Mouse (Mus musculus) brain, embryonic 18.5 days (tissue): ENCODE measurements around the gene Atp8b2.
A peak's percentile ranks its signal among the peaks of the same experiment; 100 is the strongest.

Experiments used
- DNase-seq: peaks from one replicate; pipeline ENCODE4 v3.0.0-alpha.2; 2012; ENCODE audit warnings: low read depth, low spot score

Atp8b2 gene

GRCm38 (mm10) chr3:89959435-89959834 is 3.9 kb downstream of the Atp8b2 start:
- no peak for DNase-seq

- DNase-seq, result no peak
These were observed 5.4 kb downstream of the Atp8b2 start for GRCm38 (mm10) chr3:89957880-89958279.

- no peak for DNase-seq
These were observed 6.9 kb downstream of the Atp8b2 start for GRCm38 (mm10) chr3:89956177-89956971.

DNA sequence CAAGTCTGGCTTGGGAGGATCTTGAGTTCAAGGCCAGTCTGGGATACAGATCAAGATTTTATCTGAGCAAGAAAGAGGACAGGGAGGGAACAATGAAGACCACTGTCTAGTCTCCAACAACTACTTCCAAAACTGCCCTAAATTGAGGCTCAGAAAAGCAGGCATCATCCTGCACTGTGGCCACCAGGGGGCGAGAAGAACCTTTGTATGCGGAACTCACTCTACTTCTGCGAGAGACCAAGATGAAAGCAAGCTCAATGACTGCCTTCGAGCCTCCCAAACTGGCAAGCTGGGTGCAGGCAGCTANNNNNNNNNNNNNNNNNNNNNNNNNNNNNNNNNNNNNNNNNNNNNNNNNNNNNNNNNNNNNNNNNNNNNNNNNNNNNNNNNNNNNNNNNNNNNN is 9.9 kb downstream of the Atp8b2 start:
- DNase-seq, result no peak

DNA sequence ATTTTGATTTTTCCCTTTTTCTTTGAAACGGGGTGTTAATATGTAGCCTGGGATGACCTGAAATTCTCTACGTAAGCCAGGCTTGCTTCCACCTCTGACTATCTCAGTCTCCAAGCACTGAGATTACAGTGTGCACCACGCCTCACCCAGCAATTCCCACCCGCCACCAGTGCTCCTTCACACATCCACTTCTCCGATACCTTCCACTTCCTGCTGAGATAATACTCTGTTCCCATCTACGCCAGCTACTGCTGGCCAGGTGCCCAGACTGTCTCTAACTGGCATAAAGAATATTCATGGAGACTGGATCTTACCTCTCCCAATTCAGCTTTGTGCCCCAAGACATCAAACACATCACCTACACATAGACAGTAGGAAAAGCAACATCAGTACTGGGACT is 14.7 kb downstream of the Atp8b2 start:
- DNase-seq, result no peak

- no peak for DNase-seq
These were observed 15.3 kb downstream of the Atp8b2 start for GRCm38 (mm10) chr3:89948021-89948420.

DNA sequence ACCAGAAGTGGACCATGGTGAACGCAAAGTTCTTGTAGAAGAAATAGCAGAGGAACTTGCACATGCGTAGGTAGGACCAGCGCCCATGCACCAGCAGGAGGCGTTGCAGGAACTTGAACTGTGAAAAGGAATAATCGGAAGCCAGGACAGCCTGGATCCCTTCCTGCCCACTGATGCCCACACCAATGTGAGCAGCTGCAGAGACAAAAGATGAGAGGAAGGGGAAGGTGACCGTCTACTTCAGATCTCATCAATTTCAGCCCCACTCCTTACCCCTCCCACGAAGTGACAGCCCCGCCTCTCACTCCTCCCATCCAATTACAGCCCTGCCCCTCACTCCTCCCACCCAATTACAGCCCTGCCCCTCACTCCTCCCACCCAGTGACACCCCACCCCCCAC is 18.3 kb downstream of the Atp8b2 start:
- DNase-seq, result no peak

DNA sequence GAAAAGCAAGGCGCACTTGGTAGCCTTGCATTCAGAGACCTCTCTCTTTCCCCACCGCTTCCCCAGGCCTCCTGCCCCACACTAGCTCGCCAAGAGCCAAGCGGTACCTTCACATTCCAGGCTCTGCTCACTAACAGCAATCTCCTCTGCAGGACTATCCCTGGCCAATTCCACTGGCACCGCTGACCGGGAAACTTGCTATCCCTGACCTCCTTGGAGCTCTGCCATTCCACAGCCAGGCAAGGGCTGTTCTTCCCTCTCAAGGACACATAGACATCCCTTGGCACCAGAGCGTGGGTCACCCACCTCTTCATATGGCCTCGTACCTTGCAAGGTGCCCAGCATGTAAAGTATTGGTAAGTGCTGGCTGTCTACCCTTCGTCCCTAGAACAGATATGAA is 20.4 kb downstream of the Atp8b2 start:
- DNase-seq, result no peak

DNA sequence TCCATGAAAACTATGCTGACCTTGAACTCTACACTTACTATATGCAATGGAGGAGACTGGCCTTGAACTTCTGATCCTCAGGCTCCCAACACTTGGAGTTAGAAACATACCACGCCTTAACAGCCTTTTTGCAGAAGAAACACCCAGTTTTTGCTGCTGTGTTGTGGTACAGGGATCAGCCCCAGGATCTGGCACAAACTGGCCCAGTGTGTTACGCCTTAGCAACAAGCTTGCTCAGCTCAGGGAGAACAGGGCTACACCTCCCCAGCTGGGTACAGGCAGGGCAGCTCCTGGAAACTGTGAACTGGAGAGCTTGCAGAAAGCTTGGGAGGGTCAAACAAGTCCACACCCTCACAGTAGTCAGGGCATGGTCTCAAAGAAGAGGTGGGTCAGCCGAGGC is 26.8 kb downstream of the Atp8b2 start:
- no peak for DNase-seq

DNA sequence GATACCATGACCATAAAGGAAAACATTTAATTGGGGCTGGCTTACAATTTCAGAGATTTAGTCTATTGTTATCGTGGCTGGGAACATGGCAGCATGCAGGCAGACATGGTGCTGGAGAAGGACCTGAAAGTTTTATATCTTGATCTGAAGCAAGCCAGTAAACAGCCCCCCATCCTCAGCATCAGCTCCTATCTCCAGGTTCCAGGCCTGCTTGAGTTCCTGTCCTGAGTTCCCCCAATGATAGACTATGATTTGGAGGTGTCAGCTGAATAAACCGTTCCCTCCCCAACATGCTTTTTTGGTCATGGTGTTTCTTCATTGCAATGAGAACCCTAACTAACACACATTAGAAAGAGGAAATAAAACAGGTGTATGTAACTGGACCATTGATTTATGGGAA is 30.4 kb downstream of the Atp8b2 start:
- DNase-seq, result no peak

GRCm38 (mm10) chr3:89928956-89929355 is 34.4 kb downstream of the Atp8b2 start:
- no peak for DNase-seq

GRCm38 (mm10) chr3:89926440-89926839 is 36.9 kb downstream of the Atp8b2 start:
- no peak for DNase-seq

- no peak for DNase-seq
These were observed 42.6 kb downstream of the Atp8b2 start for GRCm38 (mm10) chr3:89920711-89921110.

DNA sequence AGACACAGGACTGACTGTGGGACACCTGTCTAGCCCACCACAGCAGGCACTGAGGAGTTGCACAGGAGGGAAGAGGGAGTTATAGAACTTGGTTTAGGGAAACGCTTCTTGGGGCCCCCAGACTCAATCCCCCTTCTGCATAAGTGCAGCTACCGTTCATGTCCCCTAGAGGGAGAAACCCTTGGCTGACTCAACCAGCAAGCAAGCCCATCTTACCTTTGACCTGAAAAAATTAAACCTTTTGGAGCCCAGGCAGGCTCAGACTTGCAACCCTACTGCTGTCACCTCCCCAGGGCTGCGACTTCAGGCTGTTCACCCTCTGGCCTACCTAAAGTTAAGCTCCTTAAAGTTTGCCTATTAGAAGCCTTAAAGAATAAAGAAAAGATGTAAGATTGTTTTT is 45.9 kb downstream of the Atp8b2 start:
- no peak for DNase-seq

GRCm38 (mm10) chr3:89916622-89917021 is 46.7 kb downstream of the Atp8b2 start:
- no peak for DNase-seq

- no peak for DNase-seq
These were observed 48.6 kb downstream of the Atp8b2 start for GRCm38 (mm10) chr3:89914700-89915099.

GRCm38 (mm10) chr3:89912543-89913391 is 50.5 kb downstream of the Atp8b2 start, which contains the start of gene Il6ra:
TSS of gene Il6ra (minus strand) at chr3:89913196.
- DNase-seq, result peak; percentile 8

DNA sequence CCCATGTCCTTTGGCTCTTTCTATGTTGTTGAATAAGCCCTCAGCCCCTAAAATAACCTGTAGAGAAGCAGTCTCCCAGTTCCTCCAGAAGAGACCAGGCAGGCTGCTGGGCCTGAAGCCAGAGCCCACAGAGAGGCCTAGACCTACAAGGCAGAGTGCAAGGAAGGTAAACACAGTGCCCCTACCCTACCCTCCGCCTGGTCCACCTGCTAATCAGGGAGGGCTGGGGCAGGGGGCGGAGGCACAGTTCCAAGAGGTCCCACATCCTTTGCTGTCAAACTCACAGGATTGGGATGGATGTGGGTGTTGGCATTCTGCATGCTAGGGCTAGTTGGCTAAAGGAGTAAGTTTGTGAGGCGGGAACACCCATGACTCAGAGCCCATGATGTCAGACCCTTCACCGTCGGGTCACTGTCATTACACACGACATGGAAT is 51.2 kb downstream of the Atp8b2 start:
- no peak for DNase-seq

GRCm38 (mm10) chr3:89911207-89911606 is 52.1 kb downstream of the Atp8b2 start:
- DNase-seq, result no peak

- no peak for DNase-seq
These were observed 53.4 kb downstream of the Atp8b2 start for GRCm38 (mm10) chr3:89909703-89910542.

DNA sequence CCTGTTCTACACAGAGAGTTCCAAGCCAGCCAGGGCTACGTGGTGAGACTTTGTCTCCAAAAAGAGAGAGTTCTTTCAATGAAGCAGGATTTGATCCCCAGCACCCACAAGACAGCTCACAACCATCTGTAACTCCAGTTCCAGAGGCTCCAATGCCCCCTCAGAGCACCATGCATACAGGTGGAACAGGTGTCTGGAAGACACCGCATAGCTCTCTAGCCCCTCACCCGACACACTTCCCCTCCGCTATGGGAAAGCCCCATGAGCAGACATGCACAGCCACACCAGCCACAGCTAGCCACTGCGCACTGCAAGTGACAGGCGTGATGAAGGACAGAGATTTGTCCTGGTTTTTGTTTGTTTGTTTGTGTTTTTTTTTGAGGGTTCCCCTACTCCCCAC is 54.5 kb downstream of the Atp8b2 start:
- DNase-seq, result no peak

- no peak for DNase-seq
These were observed 55.5 kb downstream of the Atp8b2 start for GRCm38 (mm10) chr3:89907846-89908245.
